Mouse (Mus musculus): ENCODE data around the gene Shh. TPM values are rescaled to one million over a fixed set of nuclear protein-coding genes. Genes with fewer than 3 reads are reported as not detected.

Shh gene
- total RNA-seq, 4 experiments from 2014 or later, result 2.9 to 4.3 (median 3.3) TPM

- DNase-seq (ENCODE audit: low spot score in 2 of 2), result no peak
Measured at GRCm38 (mm10) chr5:28459456-28460225, 7.4 kb downstream of the Shh start.

- no peak for DNase-seq (ENCODE audit: low spot score in 2 of 2)
Measured at GRCm38 (mm10) chr5:28458821-28459240, 8.2 kb downstream of the Shh start.

- no peak for DNase-seq (ENCODE audit: low spot score in 2 of 2)
Measured at GRCm38 (mm10) chr5:28457921-28458641, 9.0 kb downstream of the Shh start.

- no peak for DNase-seq (ENCODE audit: low spot score in 2 of 2)
Measured at GRCm38 (mm10) chr5:28456366-28456765, 10.7 kb downstream of the Shh start.

- DNase-seq (ENCODE audit: low spot score in 2 of 2), result no peak
Measured at GRCm38 (mm10) chr5:28455721-28456120, 11.3 kb downstream of the Shh start.

- DNase-seq (ENCODE audit: low spot score in 2 of 2), result no peak
Measured at GRCm38 (mm10) chr5:28454546-28454945, 12.5 kb downstream of the Shh start.

- no peak for DNase-seq (ENCODE audit: low spot score in 2 of 2)
Measured at GRCm38 (mm10) chr5:28453523-28453922, 13.5 kb downstream of the Shh start.

GRCm38 (mm10) chr5:28453086-28453485 is 14.0 kb downstream of the Shh start:
- no peak for DNase-seq (ENCODE audit: low spot score in 2 of 2)

- DNase-seq (ENCODE audit: low spot score in 2 of 2), result peak; percentile 34 to 85
Measured at GRCm38 (mm10) chr5:28451053-28451638, 15.9 kb downstream of the Shh start.

GRCm38 (mm10) chr5:28450126-28450890 is 16.7 kb downstream of the Shh start:
- no peak for DNase-seq (ENCODE audit: low spot score in 2 of 2)

- DNase-seq (ENCODE audit: low spot score in 2 of 2), result no peak
Measured at GRCm38 (mm10) chr5:28425926-28426325, 41.1 kb downstream of the Shh start.

GRCm38 (mm10) chr5:28423781-28424180 is 43.3 kb downstream of the Shh start:
- no peak for DNase-seq (ENCODE audit: low spot score in 2 of 2)

- DNase-seq (ENCODE audit: low spot score in 2 of 2), result no peak
Measured at GRCm38 (mm10) chr5:28419640-28420265, 47.3 kb downstream of the Shh start.

GRCm38 (mm10) chr5:28418734-28419133 is 48.3 kb downstream of the Shh start:
- DNase-seq (ENCODE audit: low spot score in 2 of 2), result no peak

GRCm38 (mm10) chr5:28416029-28416428 is 51.0 kb downstream of the Shh start:
- no peak for DNase-seq (ENCODE audit: low spot score in 2 of 2)

GRCm38 (mm10) chr5:28414076-28414475 is 53.0 kb downstream of the Shh start:
- no peak for DNase-seq (ENCODE audit: low spot score in 2 of 2)

GRCm38 (mm10) chr5:28413533-28413932 is 53.5 kb downstream of the Shh start:
- no peak for DNase-seq (ENCODE audit: low spot score in 2 of 2)

GRCm38 (mm10) chr5:28412006-28412685 is 54.9 kb downstream of the Shh start:
- no peak for DNase-seq (ENCODE audit: low spot score in 2 of 2)

Measured in left cerebral cortex, adult 8-10 months (tissue).